Mouse (Mus musculus): ENCODE measurements around the gene Rnf216. TPM values are rescaled to one million over a fixed set of nuclear protein-coding genes. Genes with fewer than 3 reads are reported as not detected.

Gene Rnf216
- total and polyA plus RNA-seq, 3 experiments: 15.5 to 30.7 (median 18.2) TPM

DNA sequence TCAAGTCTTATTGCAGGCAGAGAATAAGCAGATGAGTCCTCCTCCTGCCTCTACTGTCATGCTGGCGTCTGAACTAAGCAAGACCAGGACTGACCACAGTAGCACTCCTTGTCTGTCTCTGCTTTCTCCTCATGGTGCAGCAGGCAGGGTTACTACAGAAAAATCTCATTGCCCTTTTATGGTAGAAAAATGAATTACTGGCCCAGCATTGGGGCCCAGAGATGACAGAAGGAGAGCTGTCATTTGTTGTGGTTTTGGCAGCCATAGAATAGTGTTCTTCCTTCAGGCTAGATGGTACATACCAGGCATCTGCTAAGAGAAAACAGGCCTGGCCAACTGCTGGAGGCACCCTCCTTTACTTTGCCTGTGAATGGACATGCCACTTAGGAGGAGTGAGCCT, 55.0 kb downstream of the Rnf216 start:
- Histone ChIP-seq H3K27ac (ENCODE audit: insufficient read depth, low read depth) (0 out of 2 replicates have a peak overlapping the region, but pooled peaks have one; percentile 11), H3K9ac (ENCODE audit: insufficient read depth, low read depth) (no peak overlapping the region), H3K36me3 (replicated peaks in 1 of 2; ENCODE audit: control insufficient read depth in 1 of 2, insufficient read depth in 1 of 2, low read length in 1 of 2) (peaks cover 21 to 55% of the 10 kb centered on the region in 2 experiments), H3K4me3 (replicated peaks in 1 of 3; ENCODE audit: low read depth in 2 of 3, low read length in 2 of 3, poor library complexity in 1 of 3) (no peak overlapping the region), H3K9me3 (replicated peaks; ENCODE audit: low read length) (no peaks in the 10 kb centered on the region), H3K4me2 (ENCODE audit: insufficient read depth, low read depth, poor library complexity, severe bottlenecking) (no peak overlapping the region), H3K27me3 (replicated peaks) (no peaks in the 10 kb centered on the region), H3K4me1 (ENCODE audit: control insufficient read depth in 1 of 2, insufficient read depth in 2 of 2) (peaks cover 38 to 88% of the 10 kb centered on the region in 2 experiments), H3K79me2 (replicated peaks; ENCODE audit: control insufficient read depth, extremely low read depth, insufficient read depth, poor library complexity, severe bottlenecking) (peaks cover 3% of the 10 kb centered on the region; the same call in 1 of the 2 replicates)
- in situ Hi-C loops (cut with MboI; ENCODE audit: low pct_ligation_motif_present, low pct_unique_long_range_greater_than_20kb, low sequenced_read_pairs): no loop called here
- dilution Hi-C loops (cut with MboI; ENCODE audit: extremely low pct_ligation_motif_present, extremely low pct_unique_long_range_greater_than_20kb, low sequenced_read_pairs): no loop called here
- DNase-seq (ENCODE audit: extremely low read depth): no peak
- TF ChIP-seq E2F4 (IDR thresholded peaks at IDR 0.05; ENCODE audit: insufficient replicate concordance, low read depth, low read length): no peak
- no peak for TF ChIP-seq MAZ (IDR thresholded peaks at IDR 0.05; ENCODE audit: low read depth, low read length)
- no peak for TF ChIP-seq ZKSCAN1 (IDR thresholded peaks at IDR 0.05; ENCODE audit: borderline replicate concordance, low read depth, low read length)
- TF ChIP-seq PAX5 (IDR thresholded peaks at IDR 0.05; ENCODE audit: low read length): no peak
- TF ChIP-seq JUND (conservative IDR thresholded peaks at IDR 0.05; ENCODE audit: low read depth, low read length): no peak
- no peak for TF ChIP-seq CTCF (conservative IDR thresholded peaks at IDR 0.05 in 1 of 2, IDR thresholded peaks at IDR 0.05 in 1 of 2; ENCODE audit: low read depth in 2 of 2, low read length in 2 of 2)
- no peak for TF ChIP-seq USF2 (conservative IDR thresholded peaks at IDR 0.05; ENCODE audit: low read depth, low read length)
- TF ChIP-seq SMC3 (IDR thresholded peaks at IDR 0.05; ENCODE audit: low read depth, low read length): no peak
- TF ChIP-seq SIN3A (IDR thresholded peaks at IDR 0.05; ENCODE audit: low read length): no peak
- no peak for TF ChIP-seq RCOR1 (conservative IDR thresholded peaks at IDR 0.05; ENCODE audit: low read depth, low read length)
- no peak for TF ChIP-seq UBTF (IDR thresholded peaks at IDR 0.05; ENCODE audit: low read depth, low read length)
- TF ChIP-seq ZC3H11A (IDR thresholded peaks at IDR 0.05; ENCODE audit: low read depth, low read length): no peak
- no peak for TF ChIP-seq TCF12 (IDR thresholded peaks at IDR 0.05; ENCODE audit: low read depth, low read length)
- TF ChIP-seq MAX (IDR thresholded peaks at IDR 0.05; ENCODE audit: low read length): no peak
- no peak for TF ChIP-seq ELF1 (IDR thresholded peaks at IDR 0.05; ENCODE audit: low read depth, low read length)
- no peak for TF ChIP-seq POLR2A (IDR thresholded peaks at IDR 0.05; ENCODE audit: low read depth, low read length)

DNA sequence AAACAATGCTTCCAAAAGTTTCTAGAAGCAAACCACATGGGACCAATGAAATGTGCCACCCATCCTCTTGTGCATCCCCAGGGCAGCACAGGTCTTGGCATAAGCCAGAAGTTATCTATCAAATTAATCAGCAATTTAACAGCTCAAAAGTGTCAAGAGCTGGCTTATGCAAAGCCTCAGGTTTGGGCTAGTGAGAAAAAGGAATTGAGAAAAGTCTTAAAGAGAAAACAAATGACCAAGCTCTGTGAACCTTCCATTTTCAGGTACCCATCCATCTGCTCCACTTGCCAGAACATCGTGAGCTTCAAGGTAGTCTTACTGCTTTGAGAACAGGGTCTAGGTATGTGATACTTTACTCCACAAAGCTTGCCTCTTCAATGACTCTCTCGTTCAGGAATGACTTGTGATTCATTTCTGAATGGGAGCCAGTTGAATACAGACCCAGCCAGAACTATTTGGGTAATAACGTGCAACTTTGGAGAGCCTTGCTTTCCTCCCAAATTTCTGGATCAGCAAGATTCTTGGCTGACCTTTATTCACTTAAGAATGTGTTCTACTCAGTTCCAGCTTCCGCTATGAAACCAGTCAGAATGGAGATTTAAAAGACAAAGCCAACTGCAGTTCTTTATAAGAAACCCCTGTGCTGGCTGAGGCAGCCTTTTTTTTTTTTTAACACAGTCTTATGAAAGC, 56.5 kb downstream of the Rnf216 start:
- dilution Hi-C loops (cut with MboI; ENCODE audit: extremely low pct_ligation_motif_present, extremely low pct_unique_long_range_greater_than_20kb, low sequenced_read_pairs) (no loop called here), in situ Hi-C loops (cut with MboI; ENCODE audit: low pct_ligation_motif_present, low pct_unique_long_range_greater_than_20kb, low sequenced_read_pairs) (no loop called here)
- Histone ChIP-seq H3K4me1 (ENCODE audit: control insufficient read depth in 1 of 2, insufficient read depth in 2 of 2) (peaks cover 35 to 74% of the 10 kb centered on the region in 2 experiments), H3K4me2 (ENCODE audit: insufficient read depth, low read depth, poor library complexity, severe bottlenecking) (peak overlapping the region; percentile 80), H3K4me3 (replicated peaks in 1 of 3; ENCODE audit: low read depth in 2 of 3, low read length in 2 of 3, poor library complexity in 1 of 3) (no peak overlapping the region), H3K79me2 (replicated peaks; ENCODE audit: control insufficient read depth, extremely low read depth, insufficient read depth, poor library complexity, severe bottlenecking) (peaks cover 3% of the 10 kb centered on the region; the same call in 1 of the 2 replicates), H3K27ac (ENCODE audit: insufficient read depth, low read depth) (peak overlapping the region; percentile 79), H3K36me3 (replicated peaks in 1 of 2; ENCODE audit: control insufficient read depth in 1 of 2, insufficient read depth in 1 of 2, low read length in 1 of 2) (peaks cover 15 to 60% of the 10 kb centered on the region in 2 experiments), H3K9me3 (replicated peaks; ENCODE audit: low read length) (peaks cover 2% of the 10 kb centered on the region), H3K9ac (ENCODE audit: insufficient read depth, low read depth) (no peak overlapping the region), H3K27me3 (replicated peaks) (no peaks in the 10 kb centered on the region)
- DNase-seq (ENCODE audit: extremely low read depth): no peak
- TF ChIP-seq E2F4 (IDR thresholded peaks at IDR 0.05; ENCODE audit: insufficient replicate concordance, low read depth, low read length): no peak
- no peak for TF ChIP-seq PAX5 (IDR thresholded peaks at IDR 0.05; ENCODE audit: low read length)
- no peak for TF ChIP-seq ZMIZ1 (IDR thresholded peaks at IDR 0.05; ENCODE audit: low read depth, low read length)
- TF ChIP-seq NRF1 (IDR thresholded peaks at IDR 0.05; ENCODE audit: low read depth, low read length): no peak
- TF ChIP-seq MAZ (IDR thresholded peaks at IDR 0.05; ENCODE audit: low read depth, low read length): no peak
- 0 out of 2 replicates have a peak, but pooled peaks have one; percentile 20 for TF ChIP-seq JUND (conservative IDR thresholded peaks at IDR 0.05; ENCODE audit: low read depth, low read length)
- no peak; the same call in 1 of the 2 replicates for TF ChIP-seq ETS1 (conservative IDR thresholded peaks at IDR 0.05; ENCODE audit: low read depth, low read length)
- no peak for TF ChIP-seq JUN (IDR thresholded peaks at IDR 0.05; ENCODE audit: insufficient read depth, low read depth, low read length)
- 0 out of 2 replicates have a peak, but pooled peaks have one; percentile 33 for TF ChIP-seq CHD2 (IDR thresholded peaks at IDR 0.05; ENCODE audit: low read length)
- TF ChIP-seq ZC3H11A (IDR thresholded peaks at IDR 0.05; ENCODE audit: low read depth, low read length): no peak
- TF ChIP-seq MEF2A (IDR thresholded peaks at IDR 0.05; ENCODE audit: borderline replicate concordance, low read depth, low read length): peak; percentile 48; the same call in 1 of the 2 replicates
- peak; percentile 79 for TF ChIP-seq EP300 (IDR thresholded peaks at IDR 0.05; ENCODE audit: low read length)
- no peak for TF ChIP-seq ELF1 (IDR thresholded peaks at IDR 0.05; ENCODE audit: low read depth, low read length)
- no peak for TF ChIP-seq POLR2AphosphoS2 (IDR thresholded peaks at IDR 0.05; ENCODE audit: low read depth, low read length)
- 0 out of 2 replicates have a peak, but pooled peaks have one; percentile 53 for TF ChIP-seq MYC (IDR thresholded peaks at IDR 0.05; ENCODE audit: low read depth, low read length)
- TF ChIP-seq RCOR1 (conservative IDR thresholded peaks at IDR 0.05; ENCODE audit: low read depth, low read length): no peak
- TF ChIP-seq SIN3A (IDR thresholded peaks at IDR 0.05; ENCODE audit: low read length): peak; percentile 48; the same call in 1 of the 2 replicates
- no peak for TF ChIP-seq CHD1 (IDR thresholded peaks at IDR 0.05; ENCODE audit: low read depth, low read length)
- TF ChIP-seq CTCF (conservative IDR thresholded peaks at IDR 0.05 in 1 of 2, IDR thresholded peaks at IDR 0.05 in 1 of 2; ENCODE audit: low read depth in 2 of 2, low read length in 2 of 2): no peak
- TF ChIP-seq HCFC1 (IDR thresholded peaks at IDR 0.05; ENCODE audit: low read depth, low read length): no peak; the same call in 1 of the 2 replicates
- TF ChIP-seq ZNF384 (IDR thresholded peaks at IDR 0.05; ENCODE audit: low read depth, low read length): peak; percentile 40; the same call in 1 of the 2 replicates
- no peak for TF ChIP-seq TBP (conservative IDR thresholded peaks at IDR 0.05; ENCODE audit: low read depth, low read length)

All from CH12.LX (cell line).